Mouse (Mus musculus): ENCODE measurements around the gene Fam120a.

The Fam120a gene

DNA sequence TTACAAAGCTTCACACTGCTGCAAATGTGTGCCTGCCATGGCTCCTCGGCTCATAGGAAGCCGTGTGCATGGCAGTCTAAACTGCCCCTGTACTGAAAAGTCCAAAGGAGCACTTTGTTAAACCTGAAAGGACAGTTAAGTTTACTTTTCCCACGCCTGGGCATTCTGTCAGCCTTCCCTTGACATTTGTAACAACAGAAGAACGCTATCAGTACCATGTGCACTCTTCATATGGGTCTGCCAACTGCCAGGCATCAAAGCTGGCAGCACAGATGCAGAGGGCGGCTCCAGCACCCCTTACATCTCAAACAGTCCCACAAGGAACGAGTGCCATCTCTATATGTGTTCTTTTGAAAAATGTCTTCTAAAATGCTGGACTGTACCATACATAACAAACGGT is 56.4 kb downstream of the Fam120a start:
- no peak for DNase-seq

GRCm38 (mm10) chr13:48905458-48905857 is 62.4 kb downstream of the Fam120a start:
- DNase-seq: no peak

- no peak for DNase-seq
Observed at GRCm38 (mm10) chr13:48895376-48895775, 72.4 kb downstream of the Fam120a start.

GRCm38 (mm10) chr13:48890260-48890960 is 77.4 kb downstream of the Fam120a start:
- no peak for DNase-seq

- peak; percentile 99 for DNase-seq
Observed at GRCm38 (mm10) chr13:48878534-48878933, 89.3 kb downstream of the Fam120a start.

GRCm38 (mm10) chr13:48877805-48878204 is 90.0 kb downstream of the Fam120a start:
- peak; percentile 66 for DNase-seq

GRCm38 (mm10) chr13:48872726-48873125 is 95.1 kb downstream of the Fam120a start:
- no peak for DNase-seq

- DNase-seq: peak; percentile 61
Observed at GRCm38 (mm10) chr13:48871887-48872606, 95.8 kb downstream of the Fam120a start.

DNA sequence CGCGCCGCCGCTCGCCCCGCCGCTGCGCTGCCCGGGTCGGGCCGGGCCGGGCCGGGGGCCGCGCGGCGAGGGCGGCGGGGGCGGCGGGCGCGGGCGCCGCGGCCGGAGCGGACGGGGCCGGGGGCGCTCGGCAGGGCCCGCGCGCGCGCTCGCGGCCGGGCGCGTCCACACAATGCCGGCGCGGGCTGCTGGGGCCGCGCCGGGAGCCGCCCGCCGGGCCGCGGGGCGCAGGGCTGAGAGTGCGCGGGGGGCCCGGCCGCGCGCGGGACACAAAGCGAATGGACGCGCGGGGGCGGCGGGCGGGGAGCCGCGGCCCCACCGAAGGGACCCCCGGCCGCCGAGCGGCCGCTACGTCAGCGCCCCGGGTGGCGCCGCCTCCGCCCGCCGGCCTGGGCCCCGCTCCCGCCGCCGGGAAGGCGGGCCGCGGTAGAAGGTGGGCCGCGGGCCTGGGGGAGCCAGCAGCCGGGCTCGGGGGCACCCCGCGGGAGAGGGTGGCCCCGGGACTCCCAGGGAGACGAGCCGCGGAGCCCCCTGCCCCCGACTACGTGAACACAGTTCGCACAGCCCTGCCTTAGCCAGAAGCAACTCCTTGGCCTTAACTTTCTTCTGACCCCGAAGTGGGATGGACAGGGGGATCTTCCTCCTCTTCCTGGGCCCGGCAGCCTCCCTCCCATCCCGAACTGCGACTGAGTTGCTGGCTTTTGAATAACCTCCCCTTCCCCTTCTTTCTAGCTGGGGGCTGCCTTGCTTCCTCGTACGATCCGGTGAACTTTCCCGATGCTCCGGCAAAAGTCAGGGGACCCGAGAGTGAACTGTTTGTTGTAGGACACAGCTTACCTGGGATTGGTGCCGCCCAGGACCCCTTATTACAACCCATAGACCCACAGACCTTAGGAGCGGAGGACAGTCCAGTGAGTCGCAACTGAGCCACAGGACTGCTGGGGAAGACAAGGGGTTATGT is 96.8 kb downstream of the Fam120a start, which contains the start of gene Phf2:
TSS of gene Phf2 (minus strand) at position 349 of the 961 bp plus-strand sequence.
- DNase-seq: peak; percentile 50

DNA sequence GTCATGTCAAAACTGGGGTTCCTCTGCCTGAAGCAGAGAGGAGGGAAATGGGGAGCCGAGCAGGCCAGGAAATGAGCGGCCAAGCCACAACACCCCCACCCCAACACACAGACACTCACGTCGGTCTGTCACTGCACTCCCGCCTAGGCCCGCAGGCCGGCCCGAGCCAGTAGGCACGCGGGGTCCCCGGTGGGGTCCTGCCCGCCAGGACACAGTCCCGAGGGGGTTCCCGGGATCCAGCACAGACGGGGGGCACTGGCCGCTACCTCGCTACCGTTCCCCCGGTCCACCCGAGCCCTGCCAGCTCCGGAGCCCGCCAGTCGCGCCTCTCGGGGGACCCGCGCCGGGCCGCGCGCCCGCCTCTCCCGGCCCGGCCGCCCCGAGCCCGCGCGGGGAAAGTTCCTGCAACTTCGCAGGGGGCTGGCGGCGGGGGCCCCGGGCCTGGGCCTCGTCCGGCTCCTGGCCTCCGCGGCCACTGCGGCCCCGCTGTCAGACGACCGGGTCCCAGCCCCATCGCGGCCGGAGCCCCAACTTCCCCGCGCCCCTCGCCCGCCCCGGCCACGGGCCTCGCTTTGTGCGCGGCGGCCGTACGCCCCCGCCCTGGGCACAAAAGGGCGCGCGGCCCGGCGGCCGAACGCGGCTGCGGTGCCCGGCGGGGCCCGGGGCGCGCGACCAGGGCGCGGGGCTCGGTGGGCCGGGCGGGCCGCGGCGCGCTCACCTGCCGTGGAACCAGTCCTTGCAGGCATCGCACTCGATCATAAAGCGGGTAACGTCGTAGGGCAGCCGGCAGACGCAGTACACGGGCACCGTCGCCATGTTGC is 97.7 kb downstream of the Fam120a start:
- peak; percentile 61 for DNase-seq

DNA sequence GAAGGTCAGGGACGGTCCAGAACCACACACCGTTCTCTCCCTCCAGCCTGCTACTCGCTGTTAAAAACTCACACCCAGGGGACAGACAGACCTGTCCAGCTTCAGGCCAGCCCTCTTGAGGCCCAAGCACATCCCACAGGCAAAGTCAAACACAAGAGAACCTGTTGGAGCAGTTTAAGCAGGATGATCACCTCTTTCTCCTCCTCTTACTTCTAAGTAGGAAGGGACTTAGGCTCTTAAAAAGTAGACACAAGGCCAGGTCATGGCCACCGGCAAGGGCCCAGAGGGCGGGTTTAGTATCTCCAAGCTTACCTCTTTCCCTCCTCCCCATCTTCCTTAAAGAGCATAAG is 98.2 kb downstream of the Fam120a start:
- DNase-seq: no peak

GRCm38 (mm10) chr13:48869088-48869487 is 98.7 kb downstream of the Fam120a start:
- no peak for DNase-seq

- DNase-seq: peak; percentile 79
Observed at GRCm38 (mm10) chr13:48864673-48865356, 103.0 kb downstream of the Fam120a start.

DNA sequence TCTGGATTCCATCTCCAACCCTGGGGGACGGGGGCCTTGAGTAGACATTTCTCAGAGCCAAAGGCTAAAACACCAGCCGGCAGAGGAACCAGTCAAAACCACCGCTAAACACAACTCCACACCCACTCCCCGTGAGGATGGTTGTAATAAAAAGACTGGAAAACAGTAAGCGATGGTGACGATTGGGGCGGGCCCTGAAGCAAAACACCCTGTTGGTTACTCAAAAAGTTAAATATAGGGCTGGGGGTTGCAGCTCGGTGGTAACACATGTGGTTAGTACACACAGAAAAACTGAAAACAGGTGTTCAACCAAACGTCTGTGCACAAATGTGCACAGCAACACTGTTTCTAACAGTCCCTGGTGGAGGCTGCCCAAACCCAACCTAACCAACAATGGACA is 104.3 kb downstream of the Fam120a start:
- peak; percentile 24 for DNase-seq

DNA sequence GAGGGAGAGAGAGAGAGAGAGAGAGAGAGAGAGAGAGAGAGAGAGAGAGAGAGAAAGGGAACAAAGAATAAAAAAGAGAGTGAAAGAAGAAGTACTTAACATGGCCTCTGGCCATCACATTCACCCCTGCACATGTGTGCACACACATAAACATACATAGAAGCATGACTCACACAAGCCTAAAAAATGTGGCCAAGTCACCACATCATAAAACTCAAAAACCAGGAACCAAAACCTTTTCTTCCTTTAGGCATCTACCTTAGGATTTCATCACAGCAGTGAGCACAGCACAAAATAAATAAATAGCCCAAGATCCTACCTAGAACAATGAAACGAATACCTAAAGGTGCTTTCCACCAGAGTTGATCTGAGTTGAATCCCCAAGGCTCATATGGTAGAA is 105.9 kb downstream of the Fam120a start:
- no peak for DNase-seq

GRCm38 (mm10) chr13:48858779-48859178 is 109.0 kb downstream of the Fam120a start:
- peak; percentile 23 for DNase-seq

- DNase-seq: no peak
Observed at GRCm38 (mm10) chr13:48858054-48858453, 109.8 kb downstream of the Fam120a start.

GRCm38 (mm10) chr13:48857246-48857932 is 110.4 kb downstream of the Fam120a start:
- no peak for DNase-seq

- no peak for DNase-seq
Observed at GRCm38 (mm10) chr13:48853947-48854346, 113.9 kb downstream of the Fam120a start.

- DNase-seq: no peak
Observed at GRCm38 (mm10) chr13:48853475-48853874, 114.3 kb downstream of the Fam120a start.

- DNase-seq: no peak
Observed at GRCm38 (mm10) chr13:48852859-48853258, 115.0 kb downstream of the Fam120a start.
